Mouse (Mus musculus) forebrain, embryonic 10.5 days (tissue): ENCODE results near the gene Retreg2. TPM values are rescaled to one million over a fixed set of nuclear protein-coding genes. Genes with fewer than 3 reads are reported as not detected.

Source experiments
- DNase-seq: peaks from one replicate; pipeline ENCODE4 v3.0.0-alpha.2; 2017; ENCODE audit warnings: low spot score; ENCODE audit errors: extremely low spot score
- H3K27ac ChIP-seq: fragments of 300-500 bp; sonication (generic); 2 replicates; pipeline ENCODE4 v1.5.1; 2016; ENCODE audit warnings: mild to moderate bottlenecking
- H3K27me3 ChIP-seq: fragments of 300-500 bp; sonication (generic); 2 replicates; pipeline ENCODE4 v1.6.1; 2016; ENCODE audit warnings: mild to moderate bottlenecking; ENCODE audit not compliant: poor library complexity, severe bottlenecking
- H3K36me3 ChIP-seq: fragments of 300-500 bp; sonication (generic); replicated peaks from 2 replicates; pipeline ENCODE4 v1.6.1; 2016; ENCODE audit warnings: mild to moderate bottlenecking, moderate library complexity
- H3K4me1 ChIP-seq: fragments of 300-500 bp; sonication (generic); 2 replicates; pipeline ENCODE4 v1.6.1; 2016
- H3K4me3 ChIP-seq: fragments of 300-500 bp; sonication (generic); 2 replicates; pipeline ENCODE4 v1.5.1; 2016; ENCODE audit warnings: mild to moderate bottlenecking, moderate library complexity
- H3K9me3 ChIP-seq: fragments of 300-500 bp; sonication (generic); 2 replicates; pipeline ENCODE4 v1.6.1; 2016; ENCODE audit warnings: mild to moderate bottlenecking, moderate library complexity
- WGBS: fragments of 180-500 bp; shearing (Covaris S2); methylation state at CpG from one replicate; pipeline ENCODE4 v1.1.7; 2016; 5-methylcytosine and 5-hydroxymethylcytosine counted together
- polyA plus RNA-seq: library from polyadenylated mRNA; unstranded; fragments of >200 nt; fragmentation: Nextera tagmentation; extraction: Ambion mirVana; gene quantifications from 2 replicates; pipeline ENCODE4 v1.2.1, GENCODE M21; 2016

Gene Retreg2
- 42.0 and 42.7 TPM in 2 replicates for polyA plus RNA-seq

- under 1% methylated on average over 89 of the region's 91 CpGs for WGBS
- Histone ChIP-seq H3K27me3 (peaks cover 6% of the 10 kb centered on the region; the same call in 1 of the 2 replicates), H3K4me1 (peaks cover 34% of the 10 kb centered on the region), H3K36me3 (peaks cover 61% of the 10 kb centered on the region), H3K27ac (peak within 1 kb of the TSS; percentile 97), H3K9me3 (no peaks in the 10 kb centered on the region), H3K4me3 (peak within 1 kb of the TSS; percentile 88)
- peak; percentile 97 for DNase-seq
Measured at GRCm38 (mm10) chr1:75142301-75143261, at the start of gene Retreg2, which contains the start of gene Cnppd1. Retreg2 (plus strand) TSS chr1:75142778. Cnppd1 (minus strand) TSS chr1:75142711.

- H3K27ac ChIP-seq: no peak overlapping the region
- no peak for DNase-seq
- H3K27me3 ChIP-seq: no peaks in the 10 kb centered on the region
- H3K9me3 ChIP-seq: no peaks in the 10 kb centered on the region
- WGBS: 83% methylated on average over 3 of the region's 3 CpGs
- H3K4me3 ChIP-seq: no peak overlapping the region
- H3K36me3 ChIP-seq: no peaks in the 10 kb centered on the region
- H3K4me1 ChIP-seq: peaks cover 15% of the 10 kb centered on the region
Measured at GRCm38 (mm10) chr1:75122211-75122610, 20.4 kb upstream of the Retreg2 start.

GRCm38 (mm10) chr1:75124346-75125321 lies 17.9 kb upstream of the Retreg2 start, which contains the start of gene Nhej1:
Nhej1 (minus strand) TSS chr1:75125200.
- H3K27me3 ChIP-seq: no peaks in the 10 kb centered on the region
- peak; percentile 96 for DNase-seq
- peak within 1 kb of the TSS; percentile 73 for H3K4me3 ChIP-seq
- H3K9me3 ChIP-seq: no peaks in the 10 kb centered on the region
- 1% methylated on average over 56 of the region's 56 CpGs for WGBS
- peaks cover 15% of the 10 kb centered on the region for H3K4me1 ChIP-seq
- no peaks in the 10 kb centered on the region for H3K36me3 ChIP-seq
- peak within 1 kb of the TSS; percentile 96 for H3K27ac ChIP-seq

GRCm38 (mm10) chr1:75125418-75125817 lies 17.2 kb upstream of the Retreg2 start:
- 38% methylated on average over 5 of the region's 5 CpGs for WGBS
- peaks cover 15% of the 10 kb centered on the region for H3K4me1 ChIP-seq
- H3K9me3 ChIP-seq: no peaks in the 10 kb centered on the region
- no peaks in the 10 kb centered on the region for H3K36me3 ChIP-seq
- H3K27me3 ChIP-seq: no peaks in the 10 kb centered on the region
- no peak for DNase-seq
- H3K4me3 ChIP-seq: peak overlapping the region; percentile 73
- H3K27ac ChIP-seq: peak overlapping the region; percentile 96

GRCm38 (mm10) chr1:75128641-75129040 lies 13.9 kb upstream of the Retreg2 start:
- H3K9me3 ChIP-seq: no peaks in the 10 kb centered on the region
- H3K36me3 ChIP-seq: no peaks in the 10 kb centered on the region
- no peak for DNase-seq
- H3K27ac ChIP-seq: no peak overlapping the region
- H3K4me3 ChIP-seq: no peak overlapping the region
- peaks cover 15% of the 10 kb centered on the region for H3K4me1 ChIP-seq
- no peaks in the 10 kb centered on the region for H3K27me3 ChIP-seq
- WGBS: 82% methylated on average over 3 of the region's 3 CpGs

GRCm38 (mm10) chr1:75133421-75134207 lies 9.0 kb upstream of the Retreg2 start, which contains the start of gene Slc23a3:
Slc23a3 (minus strand) TSS chr1:75133890.
- H3K27me3 ChIP-seq: no peaks in the 10 kb centered on the region
- no peaks in the 10 kb centered on the region for H3K4me1 ChIP-seq
- WGBS: 69% methylated on average over 12 of the region's 12 CpGs
- H3K27ac ChIP-seq: no peak within 1 kb of the TSS
- H3K36me3 ChIP-seq: peaks cover 34% of the 10 kb centered on the region
- H3K4me3 ChIP-seq: no peak within 1 kb of the TSS
- no peak for DNase-seq
- H3K9me3 ChIP-seq: no peaks in the 10 kb centered on the region

- no peak for DNase-seq
- Histone ChIP-seq H3K9me3 (no peaks in the 10 kb centered on the region), H3K36me3 (peaks cover 48% of the 10 kb centered on the region), H3K4me3 (no peak overlapping the region), H3K27ac (0 out of 2 replicates have a peak overlapping the region, but pooled peaks have one; percentile 26), H3K27me3 (peaks cover 6% of the 10 kb centered on the region; the same call in 1 of the 2 replicates), H3K4me1 (peaks cover 7% of the 10 kb centered on the region)
- WGBS: 91% methylated on average over 6 of the region's 6 CpGs
Measured at GRCm38 (mm10) chr1:75136293-75136692, 6.3 kb upstream of the Retreg2 start.

- Histone ChIP-seq H3K27ac (0 out of 2 replicates have a peak overlapping the region, but pooled peaks have one; percentile 26), H3K9me3 (no peaks in the 10 kb centered on the region), H3K4me1 (peaks cover 12% of the 10 kb centered on the region), H3K27me3 (peaks cover 6% of the 10 kb centered on the region; the same call in 1 of the 2 replicates), H3K36me3 (peaks cover 48% of the 10 kb centered on the region), H3K4me3 (no peak overlapping the region)
- no peak for DNase-seq
- WGBS: 79% methylated on average over 3 of the region's 3 CpGs
Measured at GRCm38 (mm10) chr1:75136730-75137129, 5.8 kb upstream of the Retreg2 start.

GRCm38 (mm10) chr1:75138448-75138847 lies 4.1 kb upstream of the Retreg2 start:
- Histone ChIP-seq H3K36me3 (peaks cover 48% of the 10 kb centered on the region), H3K4me1 (peaks cover 25% of the 10 kb centered on the region), H3K27ac (no peak overlapping the region), H3K27me3 (peaks cover 6% of the 10 kb centered on the region; the same call in 1 of the 2 replicates), H3K4me3 (no peak overlapping the region), H3K9me3 (no peaks in the 10 kb centered on the region)
- 93% methylated on average over 2 of the region's 2 CpGs for WGBS
- no peak for DNase-seq

GRCm38 (mm10) chr1:75140601-75141190 lies 1.9 kb upstream of the Retreg2 start:
- Histone ChIP-seq H3K9me3 (no peaks in the 10 kb centered on the region), H3K27me3 (peaks cover 6% of the 10 kb centered on the region; the same call in 1 of the 2 replicates), H3K27ac (peak overlapping the region; percentile 97), H3K4me3 (peak overlapping the region; percentile 88), H3K36me3 (peaks cover 61% of the 10 kb centered on the region), H3K4me1 (peaks cover 34% of the 10 kb centered on the region)
- 69% methylated on average over 4 of the region's 4 CpGs for WGBS
- DNase-seq: no peak

GRCm38 (mm10) chr1:75141486-75142190 lies 940 bp upstream of the Retreg2 start:
- Histone ChIP-seq H3K27ac (peak overlapping the region; percentile 97), H3K4me1 (peaks cover 34% of the 10 kb centered on the region), H3K4me3 (peak overlapping the region; percentile 88), H3K9me3 (no peaks in the 10 kb centered on the region), H3K36me3 (peaks cover 61% of the 10 kb centered on the region), H3K27me3 (peaks cover 6% of the 10 kb centered on the region; the same call in 1 of the 2 replicates)
- under 1% methylated on average over 53 of the region's 53 CpGs for WGBS
- DNase-seq: peak; percentile 44
